Mouse (Mus musculus): ENCODE measurements around the gene Man2b1. TPM values are rescaled to one million over a fixed set of nuclear protein-coding genes. Genes with fewer than 3 reads are reported as not detected.

Gene Man2b1
- total RNA-seq (2023), result 113 TPM

DNA sequence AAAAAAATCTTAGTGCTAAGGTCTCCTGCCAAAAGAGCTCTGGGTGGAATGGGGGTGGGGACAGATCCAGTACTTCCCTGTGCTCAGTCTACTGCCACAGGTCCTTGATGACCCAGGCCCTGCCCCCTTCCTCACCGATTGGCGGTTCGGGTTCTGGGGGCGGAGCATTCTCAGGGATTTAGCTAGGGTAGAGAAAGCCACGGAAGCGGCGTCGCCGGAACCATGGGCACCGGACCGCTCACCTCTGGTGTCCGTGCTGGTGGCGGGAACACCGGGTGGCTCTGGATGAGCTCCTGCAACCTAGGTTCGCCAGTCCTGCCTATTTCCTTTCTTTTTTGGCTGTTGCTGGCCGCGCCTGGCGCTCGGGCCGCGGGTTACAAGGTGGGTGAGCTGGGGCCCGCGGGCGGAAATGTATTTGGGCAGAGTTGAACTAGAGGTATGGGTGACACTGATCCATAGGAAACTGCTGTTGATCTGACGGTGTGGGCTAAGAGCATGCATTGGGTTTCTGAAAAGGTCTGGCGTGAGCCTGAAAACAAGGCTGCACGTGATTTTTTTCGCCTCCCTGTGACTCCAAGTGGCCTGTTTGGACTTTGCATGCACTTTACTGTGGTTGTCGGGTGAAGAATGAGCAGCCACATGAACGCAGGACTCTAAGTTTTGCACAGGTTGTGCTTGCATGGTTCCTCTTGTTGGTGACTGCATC, at the start of gene Man2b1:
Gene Man2b1, plus strand, starts transcription at position 163 of the 706 bp plus-strand sequence.

DNA sequence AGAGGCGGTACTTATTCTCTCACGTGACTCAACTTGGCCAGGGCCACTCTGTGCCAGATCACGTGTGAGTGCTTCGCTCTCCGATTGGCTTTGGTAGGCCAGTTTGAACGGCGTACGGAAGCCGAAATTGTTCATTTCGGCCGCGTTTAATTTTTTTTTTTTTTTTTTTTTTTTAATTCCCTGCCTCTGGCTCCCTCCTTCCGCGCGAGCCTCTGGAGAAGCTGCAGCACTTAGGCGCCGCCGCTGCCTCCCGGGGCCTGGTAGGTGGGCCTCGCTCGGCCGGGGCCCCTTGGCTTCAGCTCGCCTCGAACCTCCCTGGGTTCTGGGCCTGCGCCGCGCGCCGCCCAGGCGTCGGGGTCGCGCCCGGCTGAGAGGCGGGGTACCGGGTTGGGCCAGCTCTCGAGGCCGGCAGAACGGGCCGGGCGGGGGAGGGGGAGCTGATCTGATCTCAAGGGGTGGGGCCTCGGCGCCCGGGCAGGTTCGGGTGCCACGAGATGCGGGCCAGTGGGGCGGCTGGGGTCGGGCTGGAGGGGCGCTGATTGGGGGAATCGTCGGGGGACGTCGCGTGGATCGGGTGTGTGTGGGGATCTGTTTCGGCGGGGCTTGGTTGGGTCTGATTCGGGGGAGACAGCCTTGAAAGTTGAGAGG, 46.2 kb upstream of the Man2b1 start, which contains the start of gene Tnpo2:
Gene Tnpo2, plus strand, starts transcription at position 198 of the 648 bp plus-strand sequence.

DNA sequence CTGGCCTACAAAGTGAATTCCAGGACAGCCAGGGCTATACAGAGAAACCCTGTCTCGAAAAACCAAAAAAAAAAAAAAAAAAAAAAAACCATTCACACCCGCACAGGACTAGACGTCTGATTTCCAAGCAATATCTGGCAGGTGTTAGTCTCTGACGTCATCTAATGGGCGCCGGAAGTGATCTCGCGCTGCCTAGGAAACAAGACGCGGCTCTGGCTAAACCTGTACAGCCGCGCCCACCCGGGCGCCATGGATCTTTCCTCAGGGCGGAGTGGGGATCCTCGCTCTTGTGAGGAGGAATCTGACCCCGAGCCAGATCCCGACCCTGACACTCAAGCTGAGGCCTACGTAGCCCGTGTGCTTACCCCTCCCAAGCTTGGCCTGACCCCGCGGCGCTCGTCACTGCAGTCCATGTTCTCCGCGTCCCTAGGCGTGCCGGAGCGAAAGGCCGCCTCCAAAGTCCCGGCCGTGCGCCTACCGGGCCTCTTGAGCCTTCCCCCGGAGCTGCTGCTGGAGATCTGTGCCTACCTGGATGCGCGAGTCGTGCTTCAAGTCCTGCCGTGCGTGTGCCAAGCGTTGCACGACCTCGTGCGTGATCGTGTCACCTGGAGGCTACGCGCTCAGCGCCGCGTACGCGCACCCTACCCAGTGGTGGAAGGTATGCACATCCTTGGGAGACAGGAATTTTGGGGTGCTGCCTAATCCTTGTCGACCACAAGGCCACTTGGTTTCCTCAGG, 23.0 kb upstream of the Man2b1 start, which contains the start of gene Fbxw9:
Gene Fbxw9, plus strand, starts transcription at position 177 of the 738 bp plus-strand sequence.

DNA sequence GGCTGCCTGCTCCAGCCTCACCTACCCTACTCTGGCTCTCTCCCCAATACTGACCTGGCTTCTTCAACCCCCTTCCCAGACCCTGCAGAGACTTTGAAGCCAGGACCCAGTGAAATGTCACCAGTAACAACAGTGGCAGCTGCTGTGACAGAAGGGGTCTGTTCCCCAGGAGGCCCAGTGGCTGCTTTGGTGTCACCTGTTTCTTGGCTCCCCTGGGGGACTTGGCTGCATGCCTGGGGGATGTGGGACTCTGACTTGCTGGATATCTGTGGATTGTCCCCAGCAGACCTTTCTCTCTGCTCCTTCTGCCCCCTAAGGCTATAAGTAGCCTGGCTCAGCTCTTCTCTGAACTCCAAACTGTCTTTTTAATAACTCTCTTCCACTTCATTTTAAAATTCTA, 15.1 kb upstream of the Man2b1 start, which contains the start of gene Gm5741:
Gene Gm5741, minus strand, starts transcription at position 1 of the 400 bp plus-strand sequence.

DNA sequence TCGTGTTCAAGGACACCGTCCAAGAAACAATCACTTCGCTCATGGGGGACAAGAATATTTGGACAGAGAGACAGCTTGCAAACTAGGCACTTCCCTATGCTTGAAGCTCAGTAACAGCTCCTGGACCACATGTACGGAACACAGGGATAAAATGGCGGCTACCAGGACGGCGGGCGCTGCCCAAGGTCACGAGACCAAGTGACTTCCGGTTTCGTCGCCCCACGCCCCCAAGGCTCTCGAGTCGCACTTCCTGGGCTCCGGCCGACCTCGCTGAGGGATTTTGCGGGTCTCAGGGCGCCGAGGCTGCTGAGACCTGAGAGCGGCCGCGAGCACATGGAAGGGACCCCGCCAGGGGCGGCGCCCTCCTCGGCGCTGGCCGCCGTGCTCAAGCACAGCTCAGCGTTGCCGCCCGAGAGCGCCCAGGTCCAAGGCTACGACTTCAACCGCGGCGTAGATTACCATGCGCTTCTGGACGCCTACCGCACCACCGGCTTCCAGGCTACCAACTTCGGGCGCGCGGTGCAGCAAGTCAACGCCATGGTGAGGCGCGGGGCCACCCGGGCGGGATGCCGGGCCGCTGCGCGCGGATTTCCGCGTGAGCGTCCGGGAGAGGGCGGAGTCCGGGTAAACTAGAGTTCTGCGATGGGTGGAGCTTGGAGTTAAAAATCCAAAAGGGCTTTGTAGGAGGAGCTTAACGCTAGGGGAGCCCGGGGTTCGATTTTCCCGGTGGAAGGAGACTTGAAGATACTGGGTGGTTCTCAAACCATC, 11.4 kb upstream of the Man2b1 start, which contains the start of gene Dhps:
Gene Dhps, plus strand, starts transcription at position 244 of the 768 bp plus-strand sequence.

DNA sequence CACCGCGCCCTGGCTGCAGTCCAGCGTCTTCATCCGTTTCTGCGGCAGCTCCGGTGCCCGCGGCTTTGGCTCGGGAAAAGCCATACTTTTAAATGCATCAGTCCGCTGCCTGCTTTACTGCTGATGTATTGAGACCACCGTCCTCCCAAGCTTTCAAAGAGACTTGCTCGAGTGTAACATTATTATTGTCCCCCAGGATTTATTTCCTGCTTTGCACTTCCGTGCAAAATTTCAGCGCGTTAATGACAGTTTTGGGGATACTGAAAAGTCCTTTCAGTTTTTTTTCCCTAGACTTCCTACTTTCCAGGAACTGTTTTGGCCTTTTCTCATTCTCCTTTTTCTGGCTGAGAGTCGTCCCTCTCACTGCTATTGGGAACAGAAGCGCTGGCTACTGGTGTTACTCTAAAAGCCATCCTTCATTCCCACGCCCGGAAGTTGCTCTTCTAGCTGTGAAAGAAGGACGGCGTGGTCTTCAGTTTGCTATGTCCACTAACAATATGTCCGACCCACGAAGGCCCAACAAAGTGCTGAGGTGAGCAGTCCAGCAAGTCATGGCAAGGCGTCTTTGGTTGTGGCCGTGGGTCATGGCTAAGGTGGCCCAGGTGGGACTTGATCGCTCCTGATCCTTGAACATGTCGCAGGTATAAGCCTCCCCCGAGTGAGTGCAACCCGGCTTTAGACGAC, 2.4 kb upstream of the Man2b1 start, which contains the start of gene Wdr83os:
Gene Wdr83os, plus strand, starts transcription at position 209 of the 684 bp plus-strand sequence.

DNA sequence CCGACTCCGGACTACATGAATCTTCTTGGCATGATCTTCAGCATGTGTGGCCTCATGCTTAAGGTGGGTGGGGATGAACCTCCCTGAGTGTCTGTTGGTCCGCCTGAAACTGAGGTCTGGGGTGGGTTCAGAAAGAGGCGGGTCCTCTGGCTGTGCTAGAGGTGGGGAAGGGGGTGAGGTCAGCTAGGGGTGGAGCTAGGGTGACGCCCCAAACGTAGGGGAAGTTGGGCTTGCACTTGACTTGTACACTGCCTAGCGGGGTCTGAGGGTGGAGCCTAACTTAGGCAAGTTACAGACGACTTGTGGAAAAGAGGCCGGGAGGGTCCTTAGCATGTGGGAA, 1.9 kb upstream of the Man2b1 start, which contains the start of gene Wdr83:
Gene Wdr83, minus strand, starts transcription at position 91 of the 340 bp plus-strand sequence.

DNA sequence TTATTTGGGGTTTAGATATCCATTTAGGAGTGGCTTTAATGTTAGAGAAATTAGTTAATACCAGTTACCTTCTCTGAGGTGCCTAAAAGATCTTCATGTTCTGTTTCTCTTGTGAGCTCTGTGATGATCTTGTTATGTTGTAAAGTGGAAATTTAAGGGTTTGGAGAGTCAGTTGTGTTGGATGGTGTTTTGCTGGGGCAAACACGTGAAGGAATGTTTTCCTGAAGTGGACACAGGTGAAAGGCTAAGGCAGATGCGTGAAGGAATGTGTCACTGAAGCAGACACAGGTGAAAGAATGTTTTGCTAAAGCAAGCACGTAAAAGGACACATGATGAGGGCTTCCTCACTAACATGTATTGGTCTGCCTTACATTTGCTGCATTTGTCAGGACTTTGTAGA, 39.9 kb downstream of the Man2b1 start, which contains the start of gene Zfp791:
Gene Zfp791, minus strand, starts transcription at position 101 of the 400 bp plus-strand sequence.

Other genes with a start within 250 kb of the Man2b1 start
- gene Rad23a, start 242.6 kb upstream of the Man2b1 start, total RNA-seq (2023), result 70.4 TPM
- 445 TPM for gene Calr, start 236.3 kb upstream of the Man2b1 start, total RNA-seq (2023)
- gene Farsa, start 226.3 kb upstream of the Man2b1 start, total RNA-seq (2023), result 68.4 TPM
- 4.2 TPM for gene Syce2, start 211.2 kb upstream of the Man2b1 start, total RNA-seq (2023)
- 21.0 TPM for gene Gcdh, start 189.3 kb upstream of the Man2b1 start, total RNA-seq (2023)
- 0.62 TPM for gene Klf1, start 181.3 kb upstream of the Man2b1 start, total RNA-seq (2023)
- gene Dnase2a, start 174.7 kb upstream of the Man2b1 start, total RNA-seq (2023), result 8.8 TPM
- gene Mast1, start 145.9 kb upstream of the Man2b1 start, total RNA-seq (2023), result 0.15 TPM
- not detected for gene Rtbdn, start 136.3 kb upstream of the Man2b1 start, total RNA-seq (2023)
- gene Gm49661, start 113.8 kb upstream of the Man2b1 start, total RNA-seq (2023), result not detected
- 57.7 TPM for gene Prdx2, start 113.7 kb upstream of the Man2b1 start, total RNA-seq (2023)
- gene Rnaseh2a, start 113.5 kb upstream of the Man2b1 start, total RNA-seq (2023), result 28.2 TPM
- 1,783 TPM for gene Junb, start 104.6 kb upstream of the Man2b1 start, total RNA-seq (2023)
- gene Hook2, start 92.7 kb upstream of the Man2b1 start, total RNA-seq (2023), result 6.6 TPM
- not detected for gene Best2, start 68.7 kb upstream of the Man2b1 start, total RNA-seq (2023)
- 55.2 TPM for gene Asna1, start 58.0 kb upstream of the Man2b1 start, total RNA-seq (2023)
- gene Trir, start 56.4 kb upstream of the Man2b1 start, total RNA-seq (2023), result 167 TPM
- 68.9 TPM for gene Tnpo2, start 46.4 kb upstream of the Man2b1 start, total RNA-seq (2023)
- gene Fbxw9, start 23.2 kb upstream of the Man2b1 start, total RNA-seq (2023), result 6.9 TPM
- not detected for gene Gm5741, start 15.3 kb upstream of the Man2b1 start, total RNA-seq (2023)
- gene Dhps, start 11.5 kb upstream of the Man2b1 start, total RNA-seq (2023), result 115 TPM
- 60.0 TPM for gene Wdr83os, start 2.5 kb upstream of the Man2b1 start, total RNA-seq (2023)
- gene Wdr83, start 2.0 kb upstream of the Man2b1 start, total RNA-seq (2023), result 11.5 TPM
- not detected for gene Zfp791, start 39.8 kb downstream of the Man2b1 start, total RNA-seq (2023)
- gene Cks1brt, start 68.7 kb downstream of the Man2b1 start, total RNA-seq (2023), result not detected
- gene Olfr371, start 142.7 kb downstream of the Man2b1 start, total RNA-seq (2023), result not detected
- 57.7 TPM for gene Orc6, start 216.4 kb downstream of the Man2b1 start, total RNA-seq (2023)
- 55.6 TPM for gene Vps35, start 216.5 kb downstream of the Man2b1 start, total RNA-seq (2023)